ENCODE assay signal across 19 mouse cellular contexts in genomic region chr9:99879311-99879710, GRCm38 (mm10). TPM values are rescaled to one million over a fixed set of nuclear protein-coding genes. Genes with fewer than 3 reads are reported as not detected.
DNase-seq lines count a peak whose midpoint lies in the region; ATAC-seq lines count a peak whose summit lies in the region.
"Had no signal": no experiment of that assay in that cellular context is flagged by ENCODE, and none has a peak within 500 bp of the region (broad histone marks: within the 10 kb centered on the region; RNA-seq: fewer than 3 reads in every experiment).

No protein-coding gene starts in this region.

- 3% methylated on average over 14 of the region's 14 CpGs for WGBS in forebrain, embryonic 10.5 days
- 4% methylated on average over 14 of the region's 14 CpGs for WGBS in forebrain, embryonic 16.5 days
- 5% methylated on average over 14 of the region's 14 CpGs for WGBS in hindbrain, embryonic 14.5 days
- 4% methylated on average over 14 of the region's 14 CpGs for WGBS in midbrain, embryonic 16.5 days

- peak; percentile 31 for DNase-seq in forebrain, embryonic 10.5 days (ENCODE audit: extremely low spot score, low spot score)
- DNase-seq in embryo, embryonic 10 days (ENCODE audit: low spot score), result peak; percentile 52
- DNase-seq in hindbrain, embryonic 14.5 days (ENCODE audit: low spot score), result peak; percentile 49
- no peak for DNase-seq in layer of hippocampus, adult 9-10 months (ENCODE audit: low spot score)
- DNase-seq in ovary, postnatal 14 days (ENCODE audit: low spot score), result no peak
- no peak for DNase-seq in spleen, postnatal 10 days (ENCODE audit: low spot score in 2 of 2)
- DNase-seq: gastrocnemius, postnatal 10 days; heart, postnatal 4 days; kidney, adult 18-20 months; lung, postnatal 10 days; right cerebral cortex, postnatal 4 days had no signal

- H3K9me3 ChIP-seq in forebrain, embryonic 10.5 days, result no peaks in the 10 kb centered on the region
- H3K9me3 ChIP-seq in forebrain, embryonic 16.5 days (ENCODE audit: control insufficient read depth, low read length), result no peaks in the 10 kb centered on the region
- H3K9me3 ChIP-seq in hindbrain, embryonic 14.5 days (ENCODE audit: control insufficient read depth, low read length), result no peaks in the 10 kb centered on the region
- no peaks in the 10 kb centered on the region for H3K9me3 ChIP-seq in midbrain, embryonic 16.5 days (replicated peaks; ENCODE audit: control insufficient read depth, low read length, poor library complexity, severe bottlenecking)
- H3K9me3 ChIP-seq: heart, embryonic 12.5 days; liver, embryonic 12.5 days had no signal

- H3K4me2 ChIP-seq in forebrain, embryonic 16.5 days (ENCODE audit: low read length), result no peak overlapping the region
- H3K4me2 ChIP-seq in hindbrain, embryonic 14.5 days (replicated peaks), result 0 out of 2 replicates have a peak overlapping the region, but pooled peaks have one; percentile 17
- H3K4me2 ChIP-seq in midbrain, embryonic 16.5 days (ENCODE audit: low read length), result peak overlapping the region; percentile 36
- H3K4me2 ChIP-seq: heart, embryonic 12.5 days; liver, embryonic 12.5 days had no signal

- peaks cover 90% of the 10 kb centered on the region for H3K27me3 ChIP-seq in forebrain, embryonic 10.5 days (ENCODE audit: poor library complexity, severe bottlenecking)
- peaks cover 66% of the 10 kb centered on the region for H3K27me3 ChIP-seq in forebrain, embryonic 16.5 days (replicated peaks; ENCODE audit: control insufficient read depth, insufficient read depth, low read length)
- peaks cover 79% of the 10 kb centered on the region for H3K27me3 ChIP-seq in hindbrain, embryonic 14.5 days (ENCODE audit: control insufficient read depth, insufficient read depth, low read length)
- H3K27me3 ChIP-seq in midbrain, embryonic 16.5 days (ENCODE audit: control insufficient read depth, insufficient read depth, low read depth, low read length), result peaks cover 40% of the 10 kb centered on the region
- H3K27me3 ChIP-seq: CH12.LX had no signal

- no peak for ATAC-seq in forebrain, embryonic 16.5 days
- no peak for ATAC-seq in hindbrain, embryonic 14.5 days (ENCODE audit: low FRiP score)
- no peak for ATAC-seq in midbrain, embryonic 16.5 days
- ATAC-seq: activated CD4-positive, CD25-positive, alpha-beta regulatory T cell, adult 4 months; liver, embryonic 12.5 days had no signal

- peaks cover 31% of the 10 kb centered on the region for H3K4me1 ChIP-seq in forebrain, embryonic 10.5 days
- peaks cover 21% of the 10 kb centered on the region for H3K4me1 ChIP-seq in forebrain, embryonic 16.5 days (replicated peaks; ENCODE audit: control insufficient read depth, insufficient read depth, low read length)
- H3K4me1 ChIP-seq in hindbrain, embryonic 14.5 days (replicated peaks; ENCODE audit: control insufficient read depth, insufficient read depth, low read length), result no peaks in the 10 kb centered on the region; the same call in 1 of the 2 replicates
- peaks cover 12% of the 10 kb centered on the region for H3K4me1 ChIP-seq in midbrain, embryonic 16.5 days (ENCODE audit: control insufficient read depth, insufficient read depth, low read length)
- H3K4me1 ChIP-seq: liver, embryonic 12.5 days had no signal

- no peak overlapping the region for H3K9ac ChIP-seq in forebrain, embryonic 16.5 days (replicated peaks; ENCODE audit: low read depth, low read length)
- no peak overlapping the region for H3K9ac ChIP-seq in hindbrain, embryonic 14.5 days
- H3K9ac ChIP-seq in midbrain, embryonic 16.5 days (ENCODE audit: low read depth, low read length), result no peak overlapping the region
- H3K9ac ChIP-seq: heart, embryonic 12.5 days; liver, embryonic 12.5 days had no signal

- H3K27ac ChIP-seq in forebrain, embryonic 10.5 days, result no peak overlapping the region
- H3K27ac ChIP-seq in forebrain, embryonic 16.5 days (ENCODE audit: low read length), result no peak overlapping the region
- no peak overlapping the region for H3K27ac ChIP-seq in hindbrain, embryonic 14.5 days
- H3K27ac ChIP-seq in midbrain, embryonic 16.5 days (ENCODE audit: low read length), result no peak overlapping the region
- H3K27ac ChIP-seq: liver, embryonic 12.5 days had no signal

- H3K4me3 ChIP-seq in forebrain, embryonic 10.5 days, result no peak overlapping the region
- H3K4me3 ChIP-seq in forebrain, embryonic 16.5 days (replicated peaks; ENCODE audit: low read length), result no peak overlapping the region
- no peak overlapping the region for H3K4me3 ChIP-seq in hindbrain, embryonic 14.5 days (replicated peaks; ENCODE audit: low read length)
- no peak overlapping the region for H3K4me3 ChIP-seq in midbrain, embryonic 16.5 days (ENCODE audit: low read depth, low read length)
- H3K4me3 ChIP-seq: heart, embryonic 12.5 days; liver, embryonic 12.5 days had no signal

- no peaks in the 10 kb centered on the region for H3K36me3 ChIP-seq in forebrain, embryonic 10.5 days (replicated peaks)
- H3K36me3 ChIP-seq in forebrain, embryonic 16.5 days (ENCODE audit: control insufficient read depth, insufficient read depth), result no peaks in the 10 kb centered on the region
- no peaks in the 10 kb centered on the region for H3K36me3 ChIP-seq in hindbrain, embryonic 14.5 days (replicated peaks; ENCODE audit: control insufficient read depth, insufficient read depth)
- H3K36me3 ChIP-seq in midbrain, embryonic 16.5 days (ENCODE audit: control insufficient read depth, insufficient read depth, low read length), result no peaks in the 10 kb centered on the region
- H3K36me3 ChIP-seq: heart, embryonic 12.5 days; liver, embryonic 12.5 days had no signal

RNA-seq across cellular contexts. Expression of gene Sox14, which starts 3.3 kb away (rescaled TPM):
- 1.4 and 2.1 TPM in 2 replicates for polyA plus RNA-seq in forebrain, embryonic 10.5 days (2016; fragmentation: Nextera tagmentation; extraction: Ambion mirVana)
- 1.1 and 1.8 TPM in 2 replicates for polyA plus RNA-seq in forebrain, embryonic 16.5 days (2015; fragmentation: Nextera tagmentation; extraction: Ambion mirVana)
- polyA plus RNA-seq in hindbrain, embryonic 14.5 days (2014; fragmentation: Nextera tagmentation; extraction: Ambion mirVana), result 9.8 and 9.9 TPM in 2 replicates
- 60.0 and 76.6 TPM in 2 replicates for polyA plus RNA-seq in midbrain, embryonic 16.5 days (2015; fragmentation: Nextera tagmentation; extraction: Ambion mirVana)
- polyA plus RNA-seq: activated CD4-positive, CD25-positive, alpha-beta regulatory T cell, adult 4 months; liver, embryonic 12.5 days; stomach, embryonic 14.5 days; thymus, postnatal 0 days had no signal

Comparison
In these comparisons a context has a peak if more than half of its experiments do, and no peak if none do; other contexts are left out.
1. DNase-seq: peak in forebrain, embryonic 10.5 days (single experiment), embryo, embryonic 10 days (single experiment) and hindbrain, embryonic 14.5 days (single experiment); none in layer of hippocampus, adult 9-10 months (single experiment), ovary, postnatal 14 days (single experiment) and spleen, postnatal 10 days (0 of 2).